Mouse (Mus musculus) kidney, adult 11 months (tissue): ENCODE measurements around the gene Slc33a1.

Experiments
- DNase-seq: peaks from one replicate; pipeline ENCODE4 v3.0.0; 2022

Slc33a1 gene

GRCm38 (mm10) chr3:63964100-63964921 lies at the start of gene Slc33a1:
Slc33a1 (minus strand) TSS chr3:63964768.
- peak; percentile 99 for DNase-seq

DNA sequence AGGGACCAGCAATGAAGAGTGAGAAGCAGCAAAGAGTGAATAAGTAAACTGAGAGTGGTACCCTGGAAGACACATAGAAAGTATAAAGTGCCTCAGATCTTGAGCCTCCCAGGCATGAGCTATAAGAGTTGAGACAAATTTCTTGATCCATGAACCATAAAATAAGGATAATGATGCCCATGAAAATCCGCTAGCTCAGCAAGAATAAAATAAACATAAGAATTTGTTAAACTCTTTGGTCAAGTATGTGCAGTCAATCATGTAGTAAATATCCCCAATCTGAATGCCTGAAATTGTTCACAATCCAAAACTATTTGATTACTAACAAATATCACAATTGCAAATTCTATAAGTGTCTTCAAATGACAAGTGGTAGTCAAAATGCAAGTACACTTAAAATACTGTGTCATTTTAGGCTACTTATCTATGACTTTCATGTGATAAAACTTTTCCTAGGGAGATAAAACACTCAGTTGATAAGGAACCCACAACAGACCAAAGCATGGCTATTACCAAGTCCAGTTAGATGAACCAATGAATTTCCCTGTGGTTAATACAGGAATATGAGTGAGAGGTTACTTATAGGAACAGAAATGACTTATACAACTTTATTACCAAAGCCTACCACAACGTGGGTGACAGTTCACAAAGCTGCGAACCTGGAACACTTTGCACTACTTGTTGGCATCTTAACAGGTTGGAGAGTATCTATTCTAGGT lies 24.3 kb upstream of the Slc33a1 start:
- DNase-seq = no peak

- no peak for DNase-seq
Observed at GRCm38 (mm10) chr3:63986656-63987055, 22.1 kb upstream of the Slc33a1 start.

DNA sequence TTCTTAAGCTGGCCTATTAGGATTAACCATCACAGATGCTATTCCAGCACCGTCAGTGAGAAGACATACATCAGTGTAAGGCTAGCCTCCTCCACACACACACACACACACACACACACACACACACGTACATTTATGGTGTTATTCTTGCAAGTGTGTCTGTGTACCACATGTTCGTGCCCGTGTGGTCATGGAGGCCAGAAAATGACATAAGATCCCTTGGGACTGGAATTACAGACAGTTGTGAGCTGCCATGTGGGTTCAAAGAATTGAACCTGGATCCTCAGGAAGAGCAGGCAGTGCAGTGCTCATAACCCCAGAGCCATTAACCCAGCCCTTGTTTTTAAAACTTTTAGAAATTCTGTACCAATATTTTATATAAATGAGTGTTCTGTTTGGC lies 13.3 kb upstream of the Slc33a1 start:
- no peak for DNase-seq

- peak; percentile 94 for DNase-seq
Observed at GRCm38 (mm10) chr3:63975955-63976908, 11.7 kb upstream of the Slc33a1 start, which contains the start of gene Gmps. Gmps (plus strand) TSS chr3:63976106.

- no peak for DNase-seq
Observed at GRCm38 (mm10) chr3:63965929-63966328, 1.4 kb upstream of the Slc33a1 start.

- DNase-seq = no peak
Observed at GRCm38 (mm10) chr3:63964922-63965249, 318 bp upstream of the Slc33a1 start.

DNA sequence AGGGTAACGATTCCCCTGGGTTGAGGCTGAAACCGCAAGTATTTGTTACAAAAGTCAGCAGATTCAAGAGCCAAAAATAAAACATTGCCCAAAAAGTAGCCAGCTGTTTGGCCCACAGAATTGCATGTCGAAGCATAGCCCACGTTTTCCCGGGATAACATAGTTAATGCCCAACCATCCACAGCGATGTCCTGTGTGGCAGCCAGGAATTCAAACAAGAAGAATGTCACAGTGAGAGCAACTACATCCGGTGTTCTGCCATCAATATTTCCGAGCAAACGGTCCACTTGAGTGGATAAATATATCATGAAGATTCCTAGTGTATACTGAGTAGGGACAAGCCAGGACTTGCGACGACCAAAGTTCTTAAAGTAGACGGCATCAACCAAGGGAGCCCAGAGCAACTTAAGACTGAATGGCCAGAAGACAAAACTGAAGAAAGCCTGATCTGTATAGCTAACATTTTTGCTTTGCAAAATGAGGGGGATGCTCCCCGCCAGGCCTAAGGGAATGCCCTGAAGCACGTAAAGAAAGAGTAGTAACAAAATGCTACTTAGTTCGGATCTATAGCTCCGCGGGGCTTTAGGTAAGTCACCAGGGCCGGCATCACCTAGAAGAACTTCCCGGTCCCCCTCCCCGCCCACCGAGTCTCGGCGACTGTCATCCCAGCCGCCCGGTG lies 1.0 kb downstream of the Slc33a1 start:
- peak; percentile 51 for DNase-seq

DNA sequence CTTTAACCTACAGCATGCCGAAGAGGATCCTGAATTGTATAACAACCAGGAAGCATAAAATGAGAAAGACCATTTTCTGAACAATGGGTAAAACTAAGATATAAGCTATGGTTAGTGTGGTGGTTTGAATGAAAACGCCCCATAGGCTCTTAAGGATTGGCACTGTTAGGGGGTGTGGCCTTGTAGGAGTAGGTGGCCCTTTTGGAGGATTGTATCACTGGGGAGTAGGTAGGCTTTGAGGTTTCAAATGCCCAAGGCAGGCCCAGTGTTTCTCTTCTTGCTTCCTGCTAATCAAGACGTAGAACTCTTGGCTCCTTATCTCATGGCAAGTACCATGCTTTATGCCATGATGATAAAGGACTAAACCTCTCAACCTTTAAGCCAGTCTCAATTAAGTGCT lies 14.7 kb downstream of the Slc33a1 start:
- DNase-seq = no peak

DNA sequence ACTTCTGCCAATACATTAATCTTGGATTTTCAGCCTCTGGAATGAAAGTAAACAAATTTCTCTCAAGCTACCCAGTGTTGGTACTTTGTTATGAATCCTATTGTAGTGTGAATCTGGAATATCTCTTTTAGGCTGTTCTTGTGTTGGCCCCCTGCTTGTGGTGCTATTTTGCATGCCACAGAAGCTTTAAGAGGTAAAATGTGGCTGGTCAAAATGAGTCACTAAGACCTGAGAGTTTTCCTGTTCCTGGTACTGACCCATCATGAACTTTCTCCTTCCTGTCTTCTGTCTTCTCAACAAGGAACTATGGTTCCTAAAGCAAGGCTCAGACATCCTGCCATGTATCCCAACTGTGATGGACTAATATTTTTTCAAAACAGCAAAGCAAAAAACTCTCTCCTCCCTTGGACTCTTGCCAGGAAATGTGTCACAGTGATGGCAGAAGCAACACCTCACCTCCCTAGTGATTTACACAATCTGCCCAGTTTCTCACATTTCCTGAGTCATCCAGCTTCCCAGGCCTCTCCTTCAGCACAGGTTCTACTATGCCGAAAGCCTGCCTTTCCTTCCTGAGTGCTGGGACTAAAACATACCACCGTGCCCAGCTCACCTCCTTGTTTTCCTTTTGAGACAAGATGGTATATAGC lies 23.2 kb downstream of the Slc33a1 start:
- DNase-seq = no peak

GRCm38 (mm10) chr3:63938928-63939327 lies 25.6 kb downstream of the Slc33a1 start:
- DNase-seq = no peak

DNA sequence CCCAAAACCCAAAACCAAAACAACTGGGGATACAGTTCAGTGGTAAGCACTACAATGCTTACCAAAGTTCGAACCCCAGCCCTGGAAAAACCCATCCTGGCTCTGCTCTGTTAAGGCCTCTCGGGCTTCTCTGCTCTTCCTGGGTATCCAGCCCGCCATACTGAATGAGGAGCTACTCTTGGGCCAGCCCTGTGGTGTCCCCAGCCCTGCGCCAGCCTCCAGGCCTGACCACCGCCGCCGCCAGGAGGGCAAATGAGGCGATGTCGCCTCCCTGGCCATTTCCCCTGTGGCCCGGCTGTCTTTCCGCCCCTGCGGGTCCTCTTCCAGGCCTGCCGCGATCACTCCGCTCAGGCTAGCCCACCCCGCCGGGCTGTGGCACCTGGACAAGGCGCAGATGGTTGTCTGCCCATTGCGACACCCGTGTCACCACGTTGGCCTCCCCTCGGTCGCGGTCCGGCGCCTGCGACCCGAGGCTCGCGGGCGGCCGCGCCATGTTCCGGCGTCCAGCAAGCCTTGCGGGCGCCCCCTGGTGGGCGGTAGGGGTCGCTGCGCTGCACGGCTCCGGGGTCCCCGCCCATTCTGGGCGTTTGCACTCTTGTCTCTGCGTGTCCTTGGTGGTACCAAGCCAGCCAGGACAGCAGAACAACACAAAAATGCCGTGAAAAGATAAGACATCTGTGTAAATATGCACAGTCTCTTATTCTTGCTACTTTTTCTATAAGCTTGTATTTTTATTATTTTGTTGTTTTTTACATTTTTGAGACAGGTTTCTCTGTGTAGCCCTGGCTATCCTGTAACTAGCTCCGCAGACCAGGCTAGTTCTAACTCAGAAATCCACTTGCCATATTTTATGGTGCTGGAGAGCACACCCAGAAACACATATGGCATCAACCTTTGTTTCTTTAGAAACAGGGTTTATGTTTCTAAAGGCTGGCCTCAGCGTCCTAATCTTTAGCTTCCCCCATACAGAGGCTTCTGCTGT lies 35.4 kb downstream of the Slc33a1 start, which contains the start of gene E130311K13Rik:
Gene E130311K13Rik (minus strand): TSS at position 595 of the 982 bp plus-strand sequence.
- DNase-seq = peak; percentile 89

DNA sequence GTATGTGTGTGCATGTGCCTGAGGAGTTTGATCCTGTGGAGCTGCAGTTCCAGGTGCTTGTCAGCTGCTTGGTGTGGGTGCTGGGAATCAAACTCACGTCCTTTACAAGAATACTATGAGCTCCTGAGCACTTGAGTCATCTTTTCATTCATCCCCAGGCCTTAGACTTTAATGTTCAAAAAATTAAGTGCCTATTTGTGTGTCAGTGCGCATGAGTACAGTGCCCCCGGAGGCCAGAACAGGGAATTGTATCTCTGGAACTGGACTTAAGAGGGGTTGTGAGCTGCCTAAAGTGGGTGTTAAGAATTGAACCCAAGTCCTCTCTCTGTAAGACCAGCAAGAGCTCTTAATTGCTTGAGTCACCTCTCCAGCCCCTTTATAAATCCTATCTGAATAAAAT lies 44.9 kb downstream of the Slc33a1 start:
- peak; percentile 16 for DNase-seq

DNA sequence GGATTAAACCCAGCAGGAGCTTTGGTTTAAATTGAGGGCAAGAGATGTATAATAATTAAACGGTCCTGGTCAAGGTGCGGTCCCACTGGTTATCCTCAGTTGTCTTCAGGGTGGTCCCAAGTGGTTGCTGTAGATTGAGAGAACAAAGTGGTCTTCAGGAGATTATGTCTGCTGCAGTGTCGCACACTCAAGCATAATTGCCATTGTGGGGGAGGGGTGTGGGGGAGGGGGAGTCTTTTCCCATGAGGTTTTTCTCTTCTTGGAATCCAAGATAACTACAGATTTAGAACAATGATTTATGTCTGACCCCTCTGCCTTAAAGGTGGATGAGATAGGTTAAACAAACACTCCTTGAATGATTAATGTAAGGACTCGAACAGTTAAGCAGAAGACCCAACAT lies 54.3 kb downstream of the Slc33a1 start:
- DNase-seq = no peak

- DNase-seq = no peak
Observed at GRCm38 (mm10) chr3:63905241-63905640, 59.3 kb downstream of the Slc33a1 start.

DNA sequence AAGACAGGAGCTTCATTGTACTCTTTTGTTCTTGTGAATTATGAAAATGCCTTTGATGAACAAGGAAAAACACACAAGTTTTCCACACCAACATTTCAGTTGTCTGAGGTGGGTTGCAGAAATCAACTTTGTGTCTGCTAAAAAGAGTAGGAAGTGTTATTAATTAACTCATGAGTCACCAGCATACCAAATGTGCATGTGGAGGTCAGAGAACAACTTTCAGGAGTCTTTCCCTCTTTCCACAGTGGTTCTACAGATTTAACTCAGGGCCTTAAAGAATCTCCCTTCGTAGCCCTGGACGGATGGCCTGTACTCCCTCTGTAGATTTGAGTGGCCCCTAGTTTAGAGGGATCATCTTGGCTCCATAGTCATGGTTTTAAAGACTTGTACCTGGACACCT lies 60.4 kb downstream of the Slc33a1 start:
- peak; percentile 9 for DNase-seq

DNA sequence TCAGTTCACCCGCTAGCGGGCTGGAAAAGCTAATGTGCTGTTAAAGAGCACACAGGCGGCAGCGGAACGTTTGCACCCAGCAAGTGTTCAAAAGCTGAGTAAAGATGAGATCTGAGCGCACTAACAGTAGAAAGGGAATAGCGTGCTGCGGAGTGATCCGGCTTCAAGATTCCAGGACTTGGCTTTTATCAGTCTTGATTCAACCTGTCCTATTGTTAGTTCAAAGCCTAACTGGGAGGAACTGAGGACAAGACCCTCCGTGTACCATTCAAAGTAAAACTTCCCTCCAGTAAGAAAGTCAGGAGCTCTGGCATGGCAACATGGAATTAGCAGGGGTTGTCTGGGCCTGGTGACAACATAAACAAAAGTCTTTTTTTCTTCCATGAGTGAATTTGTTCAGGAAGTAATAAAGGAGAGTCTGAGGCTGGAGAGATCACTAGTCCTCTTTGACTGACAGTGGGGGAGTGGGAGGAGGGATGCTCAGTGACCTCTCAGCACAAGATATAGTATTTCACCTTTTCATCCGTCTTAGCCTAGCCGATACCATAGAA lies 64.5 kb downstream of the Slc33a1 start:
- peak; percentile 4 for DNase-seq

- peak; percentile 46 for DNase-seq
Observed at GRCm38 (mm10) chr3:63899309-63899695, 65.3 kb downstream of the Slc33a1 start, which contains the start of gene Plch1. Plch1 (minus strand) TSS chr3:63899472.

- peak; percentile 82 for DNase-seq
Observed at GRCm38 (mm10) chr3:63898581-63899308, 65.8 kb downstream of the Slc33a1 start.
